Mouse (Mus musculus) heart, postnatal 14 days (tissue): ENCODE data around the gene Acat1. TPM values are rescaled to one million over a fixed set of nuclear protein-coding genes. Genes with fewer than 3 reads are reported as not detected.

Experiments
- DNase-seq, 2 experiments: peaks; one replicate each; pipeline ENCODE4 v3.0.0; 2021 to 2022
- intact Hi-C: fragments of 180-260 bp; cut with DNase I; formaldehyde crosslinking; loops from one replicate; pipeline ENCODE4 v1.15.1; 2025
- long read RNA-seq, 2 experiments: library from polyadenylated mRNA; stranded (forward); transcript quantifications; one replicate each; pipeline ENCODE4 v2.0.0; 2021
- total RNA-seq, 2 experiments: library from RNA; stranded (reverse); gene quantifications; 2 replicates each; pipeline ENCODE4 v1.2.3; 2021

Acat1 gene
- total RNA-seq = 100 to 1,000 TPM; 313 to 317 TPM
- long read RNA-seq, experiment 1, transcript Acat1-201 (12 exons, 3,405 nt) = major isoform, 931 of 1,012 reads
- long read RNA-seq, experiment 1, partial matches to known transcripts = 42 of 1,012 reads
- long read RNA-seq, experiment 1, other reads (novel, unspliced or antisense) = 38 of 1,012 reads
- long read RNA-seq, experiment 2, transcript Acat1-201 (12 exons, 3,405 nt) = major isoform, 747 of 828 reads
- long read RNA-seq, experiment 2, partial matches to known transcripts = 35 of 828 reads
- long read RNA-seq, experiment 2, other reads (novel, unspliced or antisense) = 44 of 828 reads

DNA sequence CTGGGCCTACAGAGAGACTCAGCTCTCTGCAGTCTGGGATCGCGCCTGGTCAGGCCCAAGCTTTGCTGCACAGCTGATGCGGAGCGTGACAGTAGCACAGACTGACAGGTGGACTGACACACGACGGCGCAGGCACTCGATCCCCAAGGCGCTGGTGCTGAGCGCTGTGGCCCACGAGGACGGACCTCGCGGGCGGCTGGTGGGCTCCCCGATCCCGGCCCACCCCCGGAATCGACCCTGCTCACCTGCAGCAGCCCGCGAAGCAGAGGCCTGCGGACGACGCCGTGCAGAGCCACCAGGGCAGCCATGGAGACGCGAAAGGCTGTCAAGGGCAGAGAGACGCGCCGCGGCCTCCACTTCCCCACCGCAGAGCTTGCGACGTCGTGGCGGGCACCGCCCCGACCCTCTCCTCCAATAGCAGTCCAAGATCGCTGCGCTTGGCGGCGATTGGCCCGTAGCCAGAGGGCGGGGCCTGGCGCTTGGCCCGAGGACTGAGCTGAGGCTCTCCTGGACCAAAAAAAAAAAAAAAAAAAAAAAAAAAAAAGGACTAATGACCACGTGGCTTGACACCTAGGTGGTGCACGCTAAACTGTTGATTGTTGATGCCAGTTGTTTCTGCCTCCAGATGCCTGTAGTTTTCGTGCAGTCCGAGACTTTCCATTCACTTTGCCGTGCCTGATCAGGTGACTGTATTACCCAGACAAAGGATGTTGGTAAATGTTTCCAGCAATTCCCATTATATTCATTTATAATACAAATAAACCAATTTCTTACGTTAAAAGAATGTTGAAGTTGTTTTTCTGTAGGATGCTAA, at the start of gene Acat1:
Gene Acat1 (minus strand): TSS at position 415 of the 814 bp plus-strand sequence.
- peak; percentile 98 to 99 for DNase-seq
- intact Hi-C loops = no loop called here

DNA sequence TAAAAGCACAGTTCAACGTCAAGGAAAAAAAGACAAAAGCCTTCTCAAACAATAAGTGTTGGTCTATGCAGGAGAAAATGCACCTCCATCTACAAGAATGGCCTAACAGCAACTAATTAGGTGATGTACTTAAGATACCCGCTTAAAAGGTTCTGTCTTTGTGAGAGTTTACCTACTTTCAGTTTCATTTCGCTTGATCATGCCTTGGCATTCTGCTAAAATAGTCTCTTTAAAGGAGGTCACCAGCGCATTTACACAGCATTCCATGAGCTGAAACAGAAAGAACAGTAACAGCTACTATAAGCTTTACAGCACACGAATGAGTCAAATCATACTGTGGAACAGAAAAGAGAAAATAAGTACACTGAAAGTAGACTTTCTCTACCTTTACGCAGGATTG, 24.6 kb upstream of the Acat1 start:
- intact Hi-C loops = no loop called here
- no peak for DNase-seq

DNA sequence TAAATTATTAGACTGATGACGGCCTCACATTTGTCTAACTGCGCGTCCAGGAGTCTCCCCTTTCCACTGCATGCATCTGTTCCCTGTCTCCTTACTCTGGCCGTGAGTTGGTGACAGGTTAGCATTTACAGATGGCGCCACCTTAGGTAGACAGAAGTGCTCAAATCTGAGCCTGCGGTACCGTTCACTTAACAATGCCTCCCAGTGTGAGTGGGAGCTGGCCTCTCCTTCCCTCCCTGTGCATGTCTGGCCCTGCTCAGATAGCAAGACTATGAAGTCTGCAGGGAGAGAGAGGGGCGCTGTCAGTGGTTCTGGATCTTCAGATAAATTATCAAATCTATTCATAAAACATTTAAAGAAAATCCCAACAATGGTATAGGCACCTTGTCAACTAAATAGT, 5.1 kb upstream of the Acat1 start:
- intact Hi-C loops = no loop called here
- DNase-seq = no peak

DNA sequence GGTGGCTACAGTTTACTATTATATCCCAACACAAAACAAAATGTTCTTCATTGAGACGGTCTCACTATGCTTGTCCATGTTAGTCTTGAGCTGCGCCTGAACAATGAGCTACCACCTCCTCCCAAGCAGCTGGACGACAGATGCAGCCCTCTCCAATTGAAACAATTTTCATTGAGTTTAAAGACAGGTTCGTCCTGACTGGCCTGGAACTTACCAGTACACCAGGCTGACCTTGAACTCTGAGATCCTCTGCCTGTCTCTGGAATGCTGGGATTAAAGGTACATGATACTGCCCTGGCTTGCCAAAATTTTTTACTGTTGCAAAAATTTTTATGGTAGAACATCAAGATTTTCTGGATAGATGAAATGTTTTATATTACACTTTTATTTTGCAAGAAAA, 4.1 kb upstream of the Acat1 start:
- intact Hi-C loops = no loop called here

DNA sequence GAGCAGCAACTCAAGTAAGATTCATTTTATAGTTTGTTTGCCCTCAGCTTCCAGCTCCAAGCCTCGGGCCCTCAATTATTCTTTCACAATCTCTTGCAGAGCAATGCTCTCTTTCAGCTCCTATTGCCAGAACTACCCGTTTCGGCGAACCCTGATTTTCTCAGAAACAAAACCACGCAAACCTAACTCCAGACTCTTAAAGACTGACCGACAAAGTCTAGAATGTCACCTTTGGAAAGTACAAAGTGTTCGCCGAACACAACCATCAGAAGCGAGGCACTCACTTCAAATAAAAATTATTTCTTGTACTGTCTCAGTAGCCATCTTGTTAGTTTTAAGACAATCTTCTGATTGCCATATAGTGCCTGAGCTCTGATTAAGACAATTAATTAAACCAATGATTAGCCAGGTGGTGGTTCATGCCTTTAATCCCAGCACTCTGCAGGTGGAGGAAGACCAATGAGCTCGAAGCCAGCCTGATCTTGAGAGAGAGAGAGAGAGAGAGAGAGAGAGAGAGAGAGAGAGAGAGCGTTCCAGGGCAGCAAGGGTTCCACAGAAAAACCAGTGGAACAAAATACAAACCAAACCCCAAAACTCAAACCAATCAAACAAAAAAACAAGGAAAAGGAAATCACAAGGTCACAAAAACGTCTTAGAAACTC, 745 bp downstream of the Acat1 start:
- DNase-seq = no peak
- intact Hi-C loops = no loop called here

More for the DNA sequence above, 4.1 kb upstream of the Acat1 start:
- no peak for DNase-seq

DNA sequence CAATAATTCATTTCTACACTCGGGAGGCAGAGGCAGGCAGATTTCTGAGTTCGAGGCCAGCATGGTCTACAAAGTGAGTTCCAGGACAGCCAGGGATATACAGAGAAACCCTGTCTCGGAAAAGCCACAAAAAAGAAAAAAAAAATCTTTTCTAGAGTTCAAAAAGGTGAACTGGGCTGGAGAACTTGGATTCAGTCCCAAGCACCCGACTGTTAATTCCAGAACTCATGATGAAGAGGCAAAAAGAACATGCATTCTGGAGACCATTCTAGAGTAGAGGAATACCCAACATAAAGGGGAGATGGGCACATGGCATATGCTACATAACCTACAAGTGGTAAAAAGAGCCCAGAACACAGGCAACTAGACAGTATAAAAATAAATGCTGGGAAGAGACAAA, 2.4 kb downstream of the Acat1 start:
- no peak for DNase-seq
- intact Hi-C loops = no loop called here

DNA sequence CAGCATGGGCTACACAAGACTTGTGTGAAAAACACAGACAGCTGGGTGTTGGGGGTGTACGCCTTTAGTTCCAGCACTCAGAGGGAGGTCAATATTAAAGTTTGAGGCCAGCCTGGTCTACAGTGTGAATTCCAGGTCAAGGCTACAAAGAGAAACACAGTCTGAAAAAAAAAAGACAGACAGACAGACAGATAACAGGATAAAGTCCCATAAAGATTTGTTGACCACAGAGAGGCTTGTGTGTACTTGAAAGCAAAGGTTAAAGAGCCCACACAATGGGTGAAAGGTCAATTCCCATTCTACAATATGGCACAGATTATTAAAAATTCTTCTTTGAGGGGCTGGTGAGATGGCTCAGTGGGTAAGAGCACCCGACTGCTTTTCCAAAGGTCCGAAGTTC, 3.0 kb downstream of the Acat1 start:
- intact Hi-C loops = no loop called here

DNA sequence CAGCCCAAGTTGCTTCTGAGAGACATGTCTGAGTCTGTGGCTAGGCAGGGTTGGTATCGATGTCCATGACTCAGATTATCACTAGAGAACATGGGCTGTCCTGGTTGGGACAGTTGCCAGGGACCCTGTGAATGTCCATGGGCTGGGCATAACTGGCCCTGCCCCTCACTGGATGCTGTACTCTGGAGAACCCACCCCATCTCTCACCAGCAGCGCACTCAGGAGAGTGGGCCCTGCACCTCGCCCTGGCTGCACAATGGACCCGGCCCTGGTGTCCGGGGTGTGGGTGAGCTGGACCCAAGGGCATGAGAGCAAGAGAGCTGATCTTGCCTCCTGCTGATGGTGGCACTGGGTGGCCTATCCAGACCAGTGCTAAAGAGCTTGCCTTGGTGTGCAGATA, 5.2 kb downstream of the Acat1 start:
- intact Hi-C loops = no loop called here
- DNase-seq = no peak

More for the DNA sequence above, 3.0 kb downstream of the Acat1 start:
- no peak for DNase-seq

DNA sequence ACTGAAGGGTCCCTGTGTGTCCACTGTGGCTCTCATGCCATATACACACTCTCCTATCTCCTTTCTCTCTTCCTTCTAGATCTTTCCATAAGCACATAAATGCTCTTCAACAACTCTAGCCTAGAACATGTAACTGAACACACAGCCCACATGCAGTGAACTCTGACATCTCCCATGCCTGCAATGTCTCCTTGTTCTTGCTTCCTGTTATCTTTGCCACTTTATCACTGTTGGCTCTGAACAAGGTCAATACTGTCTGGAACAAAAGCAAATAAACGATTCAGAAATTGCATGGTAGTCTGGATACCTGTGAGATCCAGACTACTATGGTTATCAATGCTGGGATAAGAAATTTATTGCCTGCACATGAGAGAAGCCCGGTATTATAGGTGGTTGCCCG, 6.3 kb downstream of the Acat1 start:
- intact Hi-C loops = no loop called here
- DNase-seq = no peak

DNA sequence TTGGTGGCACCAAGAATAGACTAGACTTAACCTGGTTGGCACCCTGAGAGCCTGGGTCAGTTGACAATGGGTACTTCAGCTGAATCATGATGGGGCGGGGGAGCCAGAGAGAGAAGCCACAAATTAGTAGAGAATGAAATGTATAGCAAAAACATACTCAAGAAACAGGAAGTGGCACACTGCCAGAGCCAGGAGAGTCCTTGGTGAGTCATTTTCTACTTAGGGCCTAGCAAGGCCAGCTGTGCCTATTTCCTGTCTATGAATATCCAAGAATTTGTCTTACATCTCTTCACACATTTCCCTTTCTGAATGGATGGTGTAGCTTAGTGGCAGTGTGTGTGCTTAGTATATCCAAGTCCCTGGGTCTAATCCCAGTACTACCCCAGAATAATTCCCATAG, 6.8 kb downstream of the Acat1 start:
- peak in 1 of 2 experiments; percentile 29 for DNase-seq
- intact Hi-C loops = no loop called here

DNA sequence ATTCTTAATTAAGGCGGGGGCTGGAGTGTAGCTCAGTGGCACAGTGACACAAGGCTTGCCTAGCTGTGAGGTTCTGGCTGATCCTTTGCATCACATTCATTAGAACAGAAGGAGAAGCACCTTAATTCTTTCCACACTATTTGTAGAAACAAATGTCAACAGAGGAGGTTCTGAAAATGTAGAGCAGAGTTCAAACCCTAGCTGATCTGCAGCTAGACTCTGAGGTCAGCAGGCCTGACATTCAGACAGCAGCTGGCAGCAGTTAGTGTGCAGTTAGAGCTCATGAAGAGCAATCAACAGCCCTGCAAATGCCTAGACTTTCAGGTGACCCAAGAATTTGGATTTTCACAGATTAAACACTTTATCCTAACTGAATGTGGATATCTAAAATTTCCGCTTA, 8.6 kb downstream of the Acat1 start:
- DNase-seq = peak in 1 of 2 experiments; percentile 31
- intact Hi-C loops = no loop called here

DNA sequence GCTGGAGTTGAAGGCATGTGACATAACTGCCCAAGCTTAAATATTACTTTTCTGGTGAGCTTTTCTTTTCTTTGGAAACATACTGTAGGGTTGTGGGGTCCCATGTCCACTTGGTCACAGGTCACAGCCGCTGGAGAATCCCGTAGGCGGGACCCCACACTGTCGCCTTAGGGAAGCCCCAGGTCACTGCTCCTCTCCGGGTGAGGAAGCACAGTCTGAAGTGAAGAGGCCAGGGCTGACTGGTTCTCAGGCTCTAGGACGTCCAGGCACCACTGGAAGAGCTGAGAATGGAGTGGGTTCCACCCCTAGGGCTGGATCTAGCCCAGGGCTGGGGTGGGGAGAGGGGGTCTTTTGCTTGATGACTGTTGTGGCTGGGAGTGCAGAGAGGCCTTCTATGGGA, 11.6 kb downstream of the Acat1 start:
- intact Hi-C loops = no loop called here
- DNase-seq = no peak

DNA sequence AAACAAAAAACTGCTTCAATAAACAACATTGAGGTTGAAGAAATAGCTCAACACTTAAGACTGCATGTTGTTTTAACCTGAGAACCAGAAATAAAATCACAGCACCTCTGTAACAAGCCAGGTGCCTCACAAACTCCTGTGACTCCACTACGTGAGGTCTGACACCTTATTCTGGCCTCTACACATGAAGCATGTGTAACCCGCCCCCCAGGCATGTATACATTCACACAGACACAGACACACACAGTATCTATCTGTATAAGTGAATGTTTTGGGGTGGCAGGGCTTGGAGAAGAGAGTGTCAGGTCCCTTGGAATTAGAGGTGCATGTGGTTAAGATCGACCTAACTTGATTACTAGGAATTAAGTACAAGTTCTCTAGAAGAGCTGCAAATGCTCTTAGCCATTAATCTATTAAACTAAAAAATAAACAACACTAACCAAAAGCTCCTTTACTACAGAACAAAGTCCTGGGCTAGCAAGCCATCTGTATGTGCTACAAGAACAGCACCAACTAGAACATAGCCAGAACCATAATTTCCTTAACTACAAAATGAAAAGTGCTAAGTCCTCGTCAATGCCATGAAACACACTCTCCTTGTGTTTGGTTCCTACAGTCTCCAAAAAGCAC, 13.1 kb downstream of the Acat1 start:
- no peak for DNase-seq

DNA sequence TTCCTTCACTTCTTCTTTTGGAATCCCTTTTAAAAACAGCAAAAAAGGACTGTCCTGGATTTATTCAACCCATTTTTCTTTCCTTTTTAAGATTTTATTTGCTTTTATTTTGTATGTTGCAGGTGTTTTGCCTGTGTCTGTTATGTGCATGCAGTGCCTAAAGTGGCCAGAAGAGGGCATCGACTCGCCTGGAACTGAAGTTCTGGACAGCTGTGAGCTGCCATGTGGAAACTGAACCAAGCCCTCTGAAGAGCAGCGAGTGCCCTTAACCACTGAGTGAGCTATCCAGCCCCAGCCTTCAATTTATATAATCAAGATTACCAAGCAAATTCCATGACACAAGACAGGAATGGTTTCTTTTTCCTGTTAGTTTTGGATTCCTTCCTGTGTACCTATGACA, 15.4 kb downstream of the Acat1 start:
- intact Hi-C loops = loop anchor here (2.0 kb wide), 1 partner anchor 72 kb away; no protein-coding TSS in a partner anchor

More for the DNA sequence above, 13.1 kb downstream of the Acat1 start:
- intact Hi-C loops = no loop called here

DNA sequence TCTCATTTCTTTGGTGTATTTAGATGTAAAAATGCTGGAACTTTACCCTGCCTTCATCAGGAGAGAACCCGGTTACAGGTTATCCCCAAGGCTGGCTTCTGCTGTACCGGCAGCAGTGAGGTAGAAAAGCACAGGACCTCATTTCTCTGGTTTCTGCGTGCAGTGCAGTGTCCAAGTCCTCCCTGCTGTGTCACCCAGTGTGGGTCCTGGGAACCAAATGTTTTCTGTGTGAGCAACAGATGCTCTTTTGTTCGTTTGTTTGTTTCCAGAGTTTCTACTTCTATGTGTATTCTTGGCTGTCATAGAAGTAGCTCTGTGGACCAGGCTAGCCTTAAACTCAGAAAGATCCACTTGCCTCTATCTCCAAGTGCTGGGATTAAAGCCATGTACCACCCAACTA, 28.3 kb downstream of the Acat1 start:
- no peak for DNase-seq
- intact Hi-C loops = loop anchor here (5.0 kb wide), 1 partner anchor 40 kb away; no protein-coding TSS in a partner anchor

More for the DNA sequence above, 15.4 kb downstream of the Acat1 start:
- peak; percentile 64 to 81 for DNase-seq

DNA sequence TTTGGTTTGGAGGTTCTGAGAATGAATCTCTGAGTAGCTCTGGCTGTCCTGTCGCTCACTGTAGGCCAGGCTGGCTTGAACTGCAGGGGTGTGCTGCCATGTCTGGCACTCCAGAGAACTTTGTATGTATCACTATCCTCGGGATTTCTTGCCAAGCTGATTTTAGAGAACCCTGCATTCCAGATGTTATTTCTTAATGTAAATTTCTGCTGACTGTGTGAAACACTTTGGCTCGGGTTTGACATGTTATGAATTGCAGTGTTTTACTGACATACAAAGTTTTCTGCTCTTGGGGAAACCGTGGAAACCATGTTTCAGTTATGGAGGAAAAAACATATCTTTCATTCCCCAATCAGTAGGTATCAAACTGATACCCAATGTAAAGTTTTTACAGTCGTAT, 34.5 kb downstream of the Acat1 start:
- intact Hi-C loops = no loop called here
- DNase-seq = no peak

DNA sequence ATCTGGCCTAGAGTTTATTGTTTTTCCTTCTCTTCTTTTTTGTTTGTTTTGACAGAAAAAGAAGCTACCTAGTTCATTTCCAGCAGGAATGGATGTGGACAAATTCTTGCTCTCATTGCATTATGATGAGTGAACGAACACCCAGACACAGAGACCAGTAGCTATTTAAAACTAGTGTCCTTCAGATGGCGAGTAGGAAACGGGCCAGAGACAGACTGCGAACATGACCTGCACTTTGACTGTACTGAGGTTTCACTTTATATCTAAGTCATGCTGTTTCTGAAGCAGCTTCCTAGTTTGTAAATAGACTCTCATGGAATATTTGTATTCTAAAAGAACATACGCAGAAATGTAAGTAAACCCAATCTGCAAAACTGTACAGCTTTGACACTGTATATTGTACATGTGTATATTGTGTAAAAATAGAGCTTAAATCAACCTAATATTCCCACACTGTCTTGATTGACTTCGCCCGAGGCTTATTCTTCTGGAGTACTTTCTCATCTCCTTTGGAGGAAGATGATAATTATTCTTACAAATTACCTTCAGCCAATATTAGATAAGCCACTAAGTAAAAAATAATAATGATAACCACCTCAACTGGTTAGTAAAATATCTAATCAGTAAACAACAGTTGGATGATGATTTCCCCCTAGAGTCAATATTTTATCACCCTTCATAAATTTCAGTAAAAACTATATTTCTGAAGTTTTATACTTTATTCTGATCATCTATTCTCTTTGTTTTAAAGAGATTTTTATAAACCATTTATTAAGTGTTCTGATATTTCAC, 37.5 kb downstream of the Acat1 start:
- peak in 1 of 2 experiments; percentile 31 for DNase-seq
- intact Hi-C loops = no loop called here

DNA sequence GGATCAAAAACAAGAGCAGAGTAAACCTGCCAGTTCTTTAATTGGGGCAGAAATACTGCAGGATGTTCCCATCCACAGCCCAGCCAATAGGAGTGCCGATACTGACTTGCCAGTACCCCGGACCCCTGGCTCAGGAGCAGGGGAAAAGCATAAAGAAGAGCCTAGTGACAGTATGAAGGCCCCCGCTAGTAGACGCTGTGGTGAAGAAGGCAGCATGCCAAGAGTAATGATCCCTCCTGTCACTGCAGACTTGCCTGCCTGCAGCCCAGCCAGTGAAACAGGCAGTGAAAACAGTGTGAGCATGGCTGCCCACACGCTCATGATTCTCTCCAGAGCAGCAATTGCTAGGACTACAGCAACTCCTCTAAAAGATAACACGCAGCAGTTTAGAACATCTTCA, 39.5 kb downstream of the Acat1 start:
- intact Hi-C loops = no loop called here
- DNase-seq = no peak

DNA sequence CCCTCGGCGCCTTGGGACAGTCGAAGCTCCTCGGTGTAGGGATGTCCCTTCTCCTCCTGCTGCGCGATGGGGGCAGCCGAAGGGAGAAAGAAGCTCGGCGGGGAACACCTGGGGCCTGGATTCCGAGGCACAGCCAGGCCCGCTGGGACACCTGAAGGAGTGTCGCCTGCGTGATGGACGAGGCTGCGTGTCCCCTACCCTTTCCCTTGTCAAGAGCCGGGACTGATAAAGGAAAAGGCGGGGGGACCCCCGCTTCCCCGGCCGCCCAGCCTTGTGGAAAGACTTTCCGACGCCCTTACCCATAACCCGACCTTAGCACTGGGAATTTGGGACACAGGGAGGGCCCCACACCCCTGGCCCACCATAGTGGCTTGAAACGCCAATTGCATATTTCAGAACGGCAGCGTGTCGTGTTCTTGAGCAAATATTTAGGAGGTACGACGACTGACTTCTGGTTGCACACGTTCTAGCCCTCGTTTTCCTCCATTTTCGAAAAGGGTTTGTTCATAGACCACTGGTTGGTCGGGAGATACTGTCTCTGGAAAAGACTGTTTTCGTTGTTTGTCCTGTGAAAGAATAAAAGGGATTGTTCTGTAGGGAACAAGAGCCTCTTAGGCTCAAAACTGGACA, 72.7 kb downstream of the Acat1 start:
- intact Hi-C loops = loop anchor here (5.0 kb wide), 2 partner anchors 145 to 290 kb away; partner anchors contain the start of gene Ddx10
- DNase-seq = no peak
